Mouse (Mus musculus) small intestine, adult 2 months (tissue): Measurements from ENCODE around the gene Nrxn1.

Experiments
- CTCF ChIP-seq: fragments of 200-500 bp; IDR thresholded peaks from 2 replicates; pipeline ENCODE4 v1.5.1; 2012; ENCODE audit warnings: low read depth, mild to moderate bottlenecking, control low read depth, inconsistent platforms, low read length, moderate library complexity, mixed read lengths; ENCODE audit not compliant: insufficient replicate concordance, insufficient read length; ENCODE audit errors: extremely low read depth
- POLR2A ChIP-seq: fragments of 200-500 bp; IDR thresholded peaks from 2 replicates; pipeline ENCODE4 v1.6.1; 2012; ENCODE audit warnings: low read depth, mild to moderate bottlenecking, control low read depth, inconsistent platforms, low read length, moderate library complexity

- TF ChIP-seq POLR2A (no peak), CTCF (no peak)
Observed at GRCm38 (mm10) chr17:91079096-91079495, 13.8 kb downstream of the Nrxn1 start.
